Mouse (Mus musculus) adrenal gland, postnatal 4 days (tissue): ENCODE data around the gene Smurf1. TPM values are rescaled to one million over a fixed set of nuclear protein-coding genes. Genes with fewer than 3 reads are reported as not detected.

Experiments used
- DNase-seq, 2 experiments: peaks; one replicate each; pipeline ENCODE4 v3.0.0; 2021 to 2022; ENCODE audit warnings: low spot score in 2 of 2, mixed read lengths in 2 of 2
- total RNA-seq, 2 experiments: library from RNA; stranded (reverse); gene quantifications; 2 replicates each; pipeline ENCODE4 v1.2.3; 2021

Smurf1 gene
- total RNA-seq, 2 experiments from 2014 or later = 24.7 to 28.4 TPM

DNA sequence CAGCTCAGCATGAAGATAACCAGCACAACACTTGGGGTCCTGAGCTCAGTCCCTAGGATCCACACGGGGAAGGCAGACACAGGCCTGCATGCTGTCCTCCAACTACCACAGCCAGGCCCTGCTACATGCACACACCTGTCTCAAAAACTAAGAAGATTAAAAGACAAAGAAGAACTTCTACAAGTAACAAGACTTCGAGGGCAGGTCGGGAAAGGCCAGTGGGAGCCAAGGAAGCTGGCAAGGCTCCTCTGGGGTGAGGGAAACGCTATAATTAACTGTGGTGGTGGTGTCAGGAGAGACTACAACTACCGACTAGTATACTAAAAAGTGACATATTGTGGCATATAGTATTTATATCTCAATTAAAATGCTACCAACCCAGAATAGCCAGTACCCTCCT lies 49.8 kb downstream of the Smurf1 start:
- no peak for DNase-seq

DNA sequence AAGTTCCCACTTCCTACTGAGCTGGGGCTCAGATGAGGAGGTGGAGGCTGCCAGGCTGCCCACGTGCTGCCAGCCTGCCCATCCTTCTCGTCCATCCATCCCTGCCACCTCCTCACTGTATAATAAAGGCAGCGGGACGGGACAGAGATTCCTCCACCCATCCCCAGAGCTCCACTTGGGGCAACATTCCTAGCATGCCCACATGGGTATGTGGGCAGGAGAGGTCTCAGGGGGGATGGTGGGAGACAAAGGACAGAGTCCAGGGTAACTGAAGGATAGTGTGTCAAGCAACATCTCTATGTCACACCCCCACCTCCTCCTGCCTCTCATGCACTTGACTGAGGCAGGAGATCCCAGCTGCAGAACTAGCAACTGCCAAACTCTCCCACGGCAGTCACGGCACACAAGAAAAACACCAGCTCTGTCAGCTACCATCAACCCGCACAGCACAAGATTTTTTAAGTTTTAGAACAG lies 51.2 kb downstream of the Smurf1 start:
- DNase-seq = no peak

DNA sequence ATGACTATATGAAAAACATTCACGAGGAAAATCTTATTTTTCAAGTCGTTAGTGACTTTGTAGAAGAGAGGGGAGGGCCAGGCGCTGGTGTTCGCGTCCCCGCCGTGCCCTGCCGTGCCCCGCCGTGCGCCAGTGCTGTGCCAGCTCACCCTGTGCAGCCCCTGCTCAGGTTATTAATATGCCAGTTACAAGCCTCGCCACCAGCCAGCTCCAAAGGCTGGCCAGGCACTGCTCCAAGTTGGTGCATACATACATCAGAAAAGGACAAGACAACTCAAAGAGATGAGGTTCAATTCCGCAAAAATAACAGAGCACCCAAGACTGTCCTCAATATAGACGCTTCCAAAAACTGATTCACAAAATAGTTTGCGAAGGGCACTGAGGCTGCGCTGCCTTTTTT lies 51.7 kb downstream of the Smurf1 start:
- no peak for DNase-seq

DNA sequence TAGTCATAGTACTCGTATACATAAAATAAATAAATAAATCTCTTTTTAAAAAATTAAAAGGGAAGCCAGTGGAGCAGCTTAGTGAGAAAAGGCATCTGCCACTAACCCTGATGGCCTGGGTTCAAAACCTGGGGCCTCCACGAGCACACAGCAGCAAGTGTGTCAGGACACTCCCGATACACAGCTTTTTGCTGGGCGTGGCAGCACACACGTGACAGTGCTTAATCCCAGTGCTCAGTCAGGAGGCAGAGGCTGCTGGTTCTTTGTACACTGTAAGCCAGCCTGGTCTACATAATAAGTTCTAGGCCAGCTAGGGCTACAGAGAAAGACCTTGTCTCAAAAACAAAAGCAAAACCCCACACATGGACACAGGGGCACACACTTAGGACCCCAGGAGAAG lies 52.3 kb downstream of the Smurf1 start:
- no peak for DNase-seq

DNA sequence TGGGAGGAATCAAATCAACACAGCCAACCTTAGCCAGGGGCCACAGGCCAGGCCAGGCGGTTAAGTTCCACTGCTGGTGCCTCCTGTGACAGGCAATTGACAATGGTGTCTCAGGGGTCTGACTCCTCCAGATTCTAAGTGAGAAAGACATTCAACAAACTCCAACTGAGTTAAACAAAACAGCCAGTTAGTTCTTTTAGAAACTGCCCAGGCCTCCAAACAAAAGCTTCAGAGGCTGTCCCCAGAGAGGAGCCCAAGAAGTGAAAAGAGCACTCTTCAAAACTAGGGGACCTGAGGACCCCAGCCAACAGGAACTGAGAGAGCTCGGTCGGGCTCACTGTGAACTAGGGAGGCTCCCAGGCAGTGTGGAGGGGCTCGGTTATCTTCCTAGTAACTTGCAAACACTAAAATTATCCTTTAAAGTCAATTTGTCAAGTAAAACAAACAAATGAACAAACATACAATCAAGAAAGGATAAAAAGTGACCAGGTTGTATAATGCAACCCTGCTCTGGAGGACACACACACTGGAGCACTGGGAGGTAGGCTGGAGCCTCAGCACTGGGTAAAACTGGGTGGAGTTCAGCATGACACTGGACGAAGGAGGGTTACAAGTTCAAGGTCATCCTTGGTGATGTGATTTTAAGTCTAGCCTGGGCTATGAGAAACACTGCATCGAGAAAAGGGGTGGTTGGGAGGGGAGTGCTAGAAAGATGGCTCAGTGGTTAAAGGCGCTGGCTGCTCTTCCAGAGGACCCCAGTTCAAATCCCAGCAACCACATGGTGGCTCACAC lies 52.9 kb downstream of the Smurf1 start:
- no peak for DNase-seq

DNA sequence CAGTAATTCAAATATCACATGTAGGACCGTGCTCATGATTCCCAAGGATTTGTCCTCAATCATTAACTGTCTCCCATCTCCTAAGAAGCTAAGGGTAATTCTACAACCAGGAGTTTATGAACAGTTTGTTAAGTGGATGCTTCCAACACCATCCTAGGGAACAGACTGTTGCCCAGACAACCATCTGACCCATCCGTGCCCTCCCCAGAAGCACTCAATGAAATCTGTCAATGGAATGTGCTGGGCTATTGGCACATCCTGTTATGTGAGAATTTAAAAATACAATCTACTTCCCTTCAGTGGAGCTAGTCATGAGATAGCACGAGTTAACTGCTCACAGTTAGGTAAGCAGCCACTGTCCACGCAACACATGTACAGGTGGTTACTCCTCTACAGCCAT lies 56.1 kb downstream of the Smurf1 start:
- DNase-seq = no peak

DNA sequence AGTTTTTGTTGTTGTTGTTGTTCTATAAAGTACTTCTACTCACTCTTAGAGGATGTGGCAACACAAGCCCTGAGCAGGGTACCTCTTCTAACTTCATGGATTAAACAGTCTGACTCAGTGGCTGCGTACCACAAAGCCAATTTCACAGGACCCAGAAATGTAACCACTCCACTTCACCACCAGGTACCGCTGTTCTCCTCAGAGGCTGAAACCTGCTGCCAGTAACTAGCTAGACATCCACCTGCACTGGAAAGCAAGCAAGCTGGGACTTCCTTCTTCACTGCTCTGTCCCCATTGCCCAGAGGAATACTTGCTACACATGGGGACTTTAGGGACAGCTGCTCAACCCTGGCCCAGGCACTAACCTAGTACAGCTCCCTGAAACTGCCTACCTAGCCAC lies 58.1 kb downstream of the Smurf1 start:
- DNase-seq = no peak

DNA sequence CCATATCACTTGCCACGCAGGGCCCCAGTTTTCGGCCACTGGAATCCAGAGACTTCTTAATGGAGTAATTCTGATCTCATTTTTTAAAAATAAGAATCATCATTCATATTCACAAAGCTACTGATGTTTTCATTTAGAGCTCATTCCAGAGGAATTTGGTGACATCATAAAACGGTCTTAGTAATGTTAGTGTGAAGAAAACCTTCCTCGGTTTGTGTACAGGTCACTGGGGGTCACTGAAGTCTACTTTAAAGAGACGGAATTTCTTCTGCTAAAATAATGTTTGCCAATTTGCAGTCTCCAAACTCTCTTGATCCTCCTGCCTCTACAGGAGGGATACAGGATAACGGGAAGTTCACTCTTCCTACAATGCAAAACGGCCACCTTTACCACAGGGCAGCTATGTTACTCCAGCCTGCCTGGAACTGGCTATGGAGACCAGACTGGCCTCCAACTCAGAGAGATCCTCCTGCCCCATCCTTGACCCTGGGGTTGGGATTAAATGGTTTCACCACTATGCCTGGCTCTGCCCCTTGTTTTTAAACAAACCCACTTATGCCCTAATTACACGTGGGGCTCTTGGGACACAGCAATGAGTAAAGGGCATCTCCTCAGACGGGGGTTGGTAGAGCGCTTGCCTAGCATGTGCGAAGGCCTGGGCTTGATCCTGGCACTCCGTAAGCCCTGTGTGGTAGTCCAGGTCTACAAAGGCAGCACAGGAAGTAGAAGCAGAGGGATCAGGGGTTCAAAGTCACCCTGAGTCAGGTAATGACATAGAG lies 61.1 kb downstream of the Smurf1 start:
- no peak for DNase-seq

DNA sequence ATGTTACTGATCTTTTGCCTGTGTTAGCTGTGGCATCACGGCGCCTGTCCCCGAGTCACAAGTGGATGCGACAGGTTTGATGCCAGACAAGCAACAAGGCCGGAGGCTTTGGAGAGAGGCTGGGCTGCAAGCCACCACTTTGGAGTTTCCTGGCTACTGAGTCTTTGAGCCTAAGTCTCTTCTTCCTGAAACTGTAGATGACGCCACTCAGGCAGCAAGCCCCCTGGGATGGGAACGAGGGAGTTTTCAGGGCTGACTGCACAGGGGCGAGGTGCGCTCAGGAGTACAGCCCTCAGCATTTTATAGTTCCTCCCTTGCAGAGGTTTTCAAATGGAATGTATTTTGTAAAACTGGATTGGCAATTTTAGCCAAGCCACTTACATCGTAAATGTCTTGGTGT lies 63.9 kb downstream of the Smurf1 start:
- DNase-seq = no peak

DNA sequence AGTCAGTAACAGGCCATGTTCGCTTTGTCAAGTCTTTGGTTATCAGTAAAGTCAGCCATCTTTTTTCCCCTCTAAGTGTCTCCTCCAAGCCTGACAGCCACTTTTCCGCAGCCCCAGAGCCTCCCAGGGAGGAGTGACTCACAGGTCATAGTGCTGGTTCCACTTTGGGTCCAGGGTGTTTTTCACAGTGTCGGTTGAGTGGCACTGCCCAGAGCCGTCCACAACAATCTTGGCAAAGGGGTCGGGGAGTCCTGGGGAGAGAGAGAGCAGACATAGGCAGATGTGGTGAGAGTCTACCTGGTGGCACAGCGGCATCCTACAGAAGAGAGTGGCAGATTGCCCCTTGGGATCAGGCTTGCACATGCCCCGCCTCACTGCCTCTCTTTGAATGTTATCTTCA lies 64.6 kb downstream of the Smurf1 start:
- no peak for DNase-seq

DNA sequence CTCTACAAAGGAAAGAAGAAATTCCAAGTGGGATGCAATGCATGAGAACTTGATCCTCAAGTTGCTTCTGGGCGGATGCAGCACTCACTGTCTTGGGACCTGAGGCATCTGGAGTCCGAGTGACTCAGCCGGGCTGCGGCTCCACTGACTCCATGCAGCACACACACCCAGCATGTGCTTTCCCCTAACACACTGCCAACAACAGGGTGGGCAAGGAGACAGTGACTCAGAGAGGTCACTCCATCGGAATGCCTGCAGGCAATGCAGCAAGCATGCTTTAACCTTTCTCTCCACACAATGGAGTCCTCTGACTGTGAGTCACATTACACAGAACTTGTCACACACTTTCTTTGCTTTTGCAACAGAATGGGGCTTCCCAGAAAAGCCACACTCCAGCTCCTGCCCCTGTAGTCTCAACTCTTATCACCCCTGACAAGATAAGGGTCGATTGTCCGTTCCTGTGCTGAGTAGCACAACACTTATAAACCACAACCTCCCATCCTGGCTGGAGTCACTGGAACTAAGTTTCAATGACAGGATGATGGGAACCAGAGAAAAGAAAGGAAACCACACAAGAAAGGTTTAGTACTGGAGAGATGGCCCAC lies 67.1 kb downstream of the Smurf1 start:
- no peak for DNase-seq

DNA sequence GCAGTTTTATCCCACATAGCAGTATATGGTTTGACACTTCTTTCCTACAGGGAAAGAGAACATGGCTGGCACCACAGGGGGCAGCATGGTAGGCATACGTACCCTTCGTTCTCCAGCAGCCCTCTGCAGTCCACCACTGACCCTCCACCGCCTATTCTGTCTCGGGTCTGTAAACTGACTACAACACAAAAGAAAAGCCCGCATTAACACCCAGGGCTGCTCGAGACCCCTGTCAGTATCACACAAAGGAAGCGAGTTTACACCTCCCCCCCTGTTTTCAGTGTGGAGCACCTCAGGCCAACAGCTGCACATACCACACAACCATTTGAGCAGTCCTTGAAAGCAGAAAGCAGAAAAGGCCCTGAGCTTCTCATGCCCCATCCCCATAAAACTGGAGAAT lies 67.8 kb downstream of the Smurf1 start:
- no peak for DNase-seq

DNA sequence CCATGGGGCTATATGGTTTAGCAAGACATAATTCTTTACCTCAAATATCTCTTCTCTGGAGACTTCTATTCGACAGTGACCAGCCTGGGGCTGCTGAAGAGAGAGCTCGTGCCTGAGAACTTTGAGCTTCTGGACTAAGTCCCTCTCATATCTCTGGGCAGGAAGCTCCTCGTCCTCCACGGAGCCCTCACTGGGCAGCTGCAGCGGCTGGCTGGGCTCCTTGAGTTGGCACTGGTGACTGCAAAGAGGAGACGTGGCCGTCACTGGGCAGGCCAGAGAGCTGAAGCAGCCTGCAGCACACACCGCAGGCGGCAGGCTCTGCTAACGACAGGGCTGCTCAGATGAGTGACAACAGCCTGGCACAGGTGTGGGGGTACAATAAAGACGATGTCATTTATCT lies 74.4 kb downstream of the Smurf1 start:
- no peak for DNase-seq

DNA sequence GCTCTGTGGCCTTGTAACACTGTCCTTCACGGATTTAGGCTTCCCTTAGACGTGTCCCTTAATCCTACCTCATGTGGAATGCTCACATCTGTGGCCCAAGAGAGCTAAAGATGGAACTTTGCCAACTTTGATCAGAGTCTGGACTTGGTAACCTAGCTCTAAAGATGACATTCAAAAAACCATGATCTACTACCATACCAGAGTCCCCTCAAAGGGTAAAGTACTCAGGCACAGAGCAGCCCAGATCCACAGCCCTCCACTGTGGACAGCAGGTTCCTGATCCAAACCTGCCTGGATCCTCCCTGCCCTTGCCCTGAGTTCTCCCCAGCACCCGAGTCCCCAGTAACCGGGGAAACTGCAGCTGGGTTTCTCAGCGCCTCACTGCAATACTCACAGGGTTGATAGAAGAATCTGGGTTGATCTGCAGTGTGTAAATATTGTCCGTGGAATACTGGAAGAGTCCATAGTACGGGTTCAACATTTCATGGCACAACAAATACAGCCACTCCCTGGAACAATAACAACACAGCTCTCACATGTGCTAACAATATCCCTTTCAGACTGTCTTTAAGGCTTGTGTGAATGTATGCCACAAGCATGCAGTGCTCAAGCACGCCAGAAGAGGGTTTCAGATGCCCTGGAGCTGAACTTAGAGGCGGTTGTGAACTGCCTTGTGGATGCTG lies 79.5 kb downstream of the Smurf1 start:
- no peak for DNase-seq

DNA sequence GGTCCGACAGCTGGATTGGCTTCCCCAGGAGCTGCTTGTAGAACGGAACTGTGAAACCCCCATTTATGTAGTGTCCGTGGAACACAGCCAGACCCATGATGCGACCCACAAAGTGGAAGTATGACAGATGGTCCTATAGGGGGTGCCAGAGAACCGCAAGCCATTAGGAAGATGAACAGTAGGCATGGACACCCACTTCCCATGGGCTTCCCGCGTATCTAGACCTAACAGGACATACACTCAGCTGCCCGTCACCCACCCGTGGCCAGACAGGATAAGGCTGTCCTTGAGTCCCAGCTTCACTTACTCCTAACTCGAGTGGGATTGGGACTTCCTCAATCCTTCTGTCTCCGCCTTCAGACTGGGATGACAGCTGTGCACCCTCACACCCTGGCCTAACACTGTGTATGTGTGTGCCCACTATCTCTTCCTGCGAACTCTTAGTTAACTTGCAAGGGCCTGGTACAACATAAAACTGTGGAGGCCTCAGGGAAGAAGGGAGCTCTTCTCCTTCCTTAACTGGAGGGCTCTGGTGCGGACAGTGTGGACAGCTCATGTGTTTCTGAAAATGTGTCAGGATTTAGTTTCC lies 80.9 kb downstream of the Smurf1 start:
- DNase-seq = no peak

DNA sequence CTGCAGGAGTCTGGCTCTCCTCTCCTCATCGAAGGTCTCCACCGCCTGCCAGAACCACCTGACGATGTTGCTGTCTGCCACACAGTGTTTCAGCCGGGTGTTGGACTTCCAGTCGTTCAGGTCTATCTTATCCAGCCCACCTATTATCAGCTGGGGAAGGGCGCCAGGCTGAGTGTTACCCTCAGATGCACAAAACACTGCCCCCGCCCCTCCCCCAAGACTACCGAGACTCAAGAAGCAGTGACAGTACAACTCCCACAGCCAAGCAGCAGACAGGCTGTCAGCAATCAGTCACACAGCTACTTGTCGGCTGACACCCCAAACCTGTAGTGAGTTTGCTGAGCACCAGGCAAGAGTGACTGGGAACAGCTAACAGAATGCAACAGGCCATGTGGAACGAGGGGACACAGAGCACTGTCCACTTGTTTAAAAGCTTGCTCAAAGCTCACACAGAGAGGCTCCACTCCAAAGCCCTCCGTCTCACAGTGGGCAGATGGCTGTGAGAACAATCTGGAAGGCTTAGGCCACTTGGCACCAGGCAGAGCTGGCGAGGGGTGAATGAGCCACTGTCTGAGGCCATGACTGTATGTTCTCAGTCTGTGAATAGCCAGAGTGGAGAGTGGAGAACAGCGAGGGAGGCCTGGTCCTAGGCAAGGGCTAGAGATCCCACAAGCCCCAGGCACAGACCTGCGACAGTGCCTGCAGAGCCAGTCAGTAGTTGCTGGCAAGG lies 83.8 kb downstream of the Smurf1 start:
- DNase-seq = no peak

DNA sequence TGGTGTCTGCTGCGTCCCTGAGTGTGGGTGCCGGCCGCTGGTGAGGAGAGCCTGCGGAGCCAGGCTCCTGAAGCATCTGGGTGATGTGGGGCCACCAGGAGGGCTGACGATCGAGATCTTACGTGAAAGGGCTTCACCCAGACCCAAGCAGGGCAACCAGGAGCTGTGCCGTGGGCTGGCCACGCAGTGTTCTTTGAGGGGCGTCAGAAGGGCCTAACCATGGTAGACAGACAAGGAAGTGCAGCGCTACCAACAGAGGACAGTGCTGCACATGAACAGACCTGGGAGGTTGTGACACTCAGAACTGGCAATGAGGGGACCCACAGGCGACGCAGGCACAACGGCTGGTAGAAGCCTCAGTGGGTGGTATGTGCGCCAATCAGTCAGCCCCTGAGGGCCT lies 88.6 kb downstream of the Smurf1 start:
- DNase-seq = no peak

DNA sequence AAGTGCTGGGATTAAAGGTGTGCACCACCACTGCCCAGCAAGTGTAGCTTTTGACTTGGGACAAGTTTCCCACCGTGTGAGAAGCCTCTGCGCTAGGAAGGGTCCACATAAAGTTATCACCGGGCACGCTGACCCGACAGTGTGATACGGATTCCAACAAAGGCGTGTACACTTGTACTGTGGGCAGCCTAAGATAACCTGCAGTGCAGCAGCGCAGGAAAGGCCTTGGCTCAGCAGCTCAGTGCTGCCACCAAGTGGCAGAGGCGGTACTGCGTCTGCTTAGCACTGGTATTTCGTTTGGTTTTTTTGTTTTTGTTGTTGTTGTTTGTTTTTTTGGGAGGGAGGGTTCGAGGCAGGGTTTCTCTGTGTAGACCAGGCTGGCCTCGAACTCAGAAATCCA lies 89.8 kb downstream of the Smurf1 start:
- peak in 1 of 2 experiments; percentile 45 for DNase-seq

DNA sequence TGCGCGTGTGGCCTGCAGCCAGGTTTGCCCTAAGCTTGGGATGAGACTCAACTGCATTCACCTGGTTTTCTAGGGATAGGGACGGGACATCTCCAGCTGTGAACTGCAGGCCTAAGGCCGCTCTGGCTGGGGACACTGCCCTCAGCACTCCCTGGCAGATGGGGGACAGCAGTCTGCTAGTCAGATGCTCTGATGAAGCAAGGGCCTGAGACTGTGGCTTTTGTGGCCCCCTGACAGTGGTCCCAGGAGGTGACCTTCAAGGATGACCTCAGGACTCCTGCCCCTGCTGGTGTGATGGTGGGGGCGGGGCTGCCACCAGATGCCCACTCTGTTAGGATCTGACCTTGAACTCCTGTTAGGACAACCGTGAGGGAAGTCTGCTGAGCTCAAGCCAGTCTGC lies 90.4 kb downstream of the Smurf1 start:
- no peak for DNase-seq

DNA sequence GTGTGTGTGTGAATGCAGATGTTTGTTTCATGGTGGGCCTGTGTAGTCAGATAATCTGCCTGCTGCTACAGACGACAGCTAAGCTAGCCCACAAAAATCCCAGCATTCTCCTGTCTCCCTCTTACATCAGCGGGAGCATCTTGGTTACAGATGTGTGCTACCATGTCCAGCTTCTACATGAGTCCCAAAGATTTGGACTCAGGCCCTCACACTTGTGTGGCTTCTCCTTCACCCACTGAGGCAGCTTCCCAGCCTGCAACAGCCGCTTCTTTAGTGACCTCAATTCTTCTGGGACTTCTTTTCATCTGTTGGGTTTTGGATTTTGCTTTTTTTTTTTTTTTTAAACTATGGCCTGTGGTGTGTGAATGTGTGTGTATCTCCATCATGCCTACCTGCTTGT lies 92.8 kb downstream of the Smurf1 start:
- no peak for DNase-seq

DNA sequence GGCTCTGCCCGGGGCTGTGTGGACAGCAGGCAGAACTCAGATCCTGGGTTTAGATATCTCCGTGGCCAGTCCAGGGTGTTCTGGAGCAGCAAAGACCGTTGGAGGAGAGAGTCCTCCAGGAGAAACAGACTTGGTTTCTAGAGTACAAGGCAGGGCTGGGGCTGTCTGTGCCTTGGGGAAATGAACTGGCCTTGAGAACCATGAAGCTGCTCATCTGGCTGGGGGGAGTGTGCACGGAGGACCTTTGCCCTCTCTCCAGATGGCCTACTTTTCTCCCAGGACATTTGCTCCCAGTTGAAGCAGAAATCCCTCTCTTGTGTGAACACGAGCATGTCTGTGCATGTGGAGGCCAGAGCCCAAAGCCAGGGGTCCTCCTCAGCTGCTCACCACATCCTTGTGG lies 93.3 kb downstream of the Smurf1 start:
- no peak for DNase-seq
